Mouse (Mus musculus) erythroblast, embryonic 14.5 days (primary cell): Measurements from ENCODE around the gene Cela3a. TPM values are rescaled to one million over a fixed set of nuclear protein-coding genes. Genes with fewer than 3 reads are reported as not detected.

Source experiments
- H3K27me3 ChIP-seq: 2 replicates; pipeline ENCODE4 v1.6.1; 2012; ENCODE audit warnings: inconsistent platforms; ENCODE audit not compliant: control insufficient read depth
- H3K36me3 ChIP-seq: 2 replicates; pipeline ENCODE4 v1.6.1; 2012; ENCODE audit warnings: mild to moderate bottlenecking, inconsistent platforms; ENCODE audit not compliant: control insufficient read depth
- H3K4me1 ChIP-seq: 2 replicates; pipeline ENCODE4 v1.6.1; 2012; ENCODE audit warnings: inconsistent platforms; ENCODE audit not compliant: control insufficient read depth
- H3K4me3 ChIP-seq: replicated peaks from 2 replicates; pipeline ENCODE3; 2012; ENCODE audit warnings: moderate library complexity, mild to moderate bottlenecking, inconsistent platforms
- H3K9me3 ChIP-seq: 2 replicates; pipeline ENCODE4 v1.6.1; 2012; ENCODE audit warnings: low read length, inconsistent platforms, mixed read lengths; ENCODE audit not compliant: control insufficient read depth
- GATA1 ChIP-seq: IDR thresholded peaks from 2 replicates; pipeline ENCODE4 v1.6.1; 2012; ENCODE audit warnings: low read length, inconsistent platforms, mixed read lengths
- TAL1 ChIP-seq: IDR thresholded peaks from 3 replicates; pipeline ENCODE4 v1.6.1; 2012; ENCODE audit warnings: low read length, inconsistent platforms, mixed read lengths
- polyA plus RNA-seq: library from polyadenylated mRNA; stranded (reverse); fragments of >175 nt; gene quantifications from 2 replicates; pipeline ENCODE4 v1.2.3, GENCODE M21; 2012

Gene Cela3a
- polyA plus RNA-seq, 1 experiment, result not detected

GRCm38 (mm10) chr4:137377526-137378304 lies 31.9 kb downstream of the Cela3a start:
- Histone ChIP-seq H3K4me3 (no peak overlapping the region), H3K9me3 (no peaks in the 10 kb centered on the region), H3K4me1 (peaks cover 21% of the 10 kb centered on the region), H3K27me3 (no peaks in the 10 kb centered on the region), H3K36me3 (peaks cover 2% of the 10 kb centered on the region)
- TF ChIP-seq TAL1 (no peak), GATA1 (no peak)

- peaks cover 2% of the 10 kb centered on the region for H3K36me3 ChIP-seq
- H3K4me3 ChIP-seq, result no peak overlapping the region
- no peaks in the 10 kb centered on the region for H3K9me3 ChIP-seq
- H3K4me1 ChIP-seq, result peaks cover 23% of the 10 kb centered on the region
- H3K27me3 ChIP-seq, result no peaks in the 10 kb centered on the region; the same call in 1 of the 2 replicates
- TF ChIP-seq GATA1, result no peak
- TF ChIP-seq TAL1, result no peak
Observed at GRCm38 (mm10) chr4:137376778-137377177, 32.8 kb downstream of the Cela3a start.

- Histone ChIP-seq H3K9me3 (no peaks in the 10 kb centered on the region), H3K36me3 (peaks cover 2% of the 10 kb centered on the region; the same call in 1 of the 2 replicates), H3K4me1 (peaks cover 16% of the 10 kb centered on the region), H3K4me3 (no peak overlapping the region), H3K27me3 (peaks cover 2% of the 10 kb centered on the region; the same call in 1 of the 2 replicates)
- no peak for TF ChIP-seq GATA1
- no peak for TF ChIP-seq TAL1
Observed at GRCm38 (mm10) chr4:137375314-137376278, 34.0 kb downstream of the Cela3a start.

GRCm38 (mm10) chr4:137373711-137374110 lies 35.9 kb downstream of the Cela3a start:
- Histone ChIP-seq H3K36me3 (no peaks in the 10 kb centered on the region), H3K9me3 (no peaks in the 10 kb centered on the region), H3K4me1 (peaks cover 13% of the 10 kb centered on the region), H3K4me3 (no peak overlapping the region), H3K27me3 (peaks cover 11% of the 10 kb centered on the region; the same call in 1 of the 2 replicates)
- no peak for TF ChIP-seq TAL1
- TF ChIP-seq GATA1, result no peak

- Histone ChIP-seq H3K9me3 (no peaks in the 10 kb centered on the region), H3K4me1 (peaks cover 21% of the 10 kb centered on the region), H3K27me3 (peaks cover 15% of the 10 kb centered on the region), H3K36me3 (no peaks in the 10 kb centered on the region), H3K4me3 (peak overlapping the region; percentile 8)
- TF ChIP-seq GATA1 (no peak), TAL1 (no peak)
Observed at GRCm38 (mm10) chr4:137371596-137372523, 37.7 kb downstream of the Cela3a start.

DNA sequence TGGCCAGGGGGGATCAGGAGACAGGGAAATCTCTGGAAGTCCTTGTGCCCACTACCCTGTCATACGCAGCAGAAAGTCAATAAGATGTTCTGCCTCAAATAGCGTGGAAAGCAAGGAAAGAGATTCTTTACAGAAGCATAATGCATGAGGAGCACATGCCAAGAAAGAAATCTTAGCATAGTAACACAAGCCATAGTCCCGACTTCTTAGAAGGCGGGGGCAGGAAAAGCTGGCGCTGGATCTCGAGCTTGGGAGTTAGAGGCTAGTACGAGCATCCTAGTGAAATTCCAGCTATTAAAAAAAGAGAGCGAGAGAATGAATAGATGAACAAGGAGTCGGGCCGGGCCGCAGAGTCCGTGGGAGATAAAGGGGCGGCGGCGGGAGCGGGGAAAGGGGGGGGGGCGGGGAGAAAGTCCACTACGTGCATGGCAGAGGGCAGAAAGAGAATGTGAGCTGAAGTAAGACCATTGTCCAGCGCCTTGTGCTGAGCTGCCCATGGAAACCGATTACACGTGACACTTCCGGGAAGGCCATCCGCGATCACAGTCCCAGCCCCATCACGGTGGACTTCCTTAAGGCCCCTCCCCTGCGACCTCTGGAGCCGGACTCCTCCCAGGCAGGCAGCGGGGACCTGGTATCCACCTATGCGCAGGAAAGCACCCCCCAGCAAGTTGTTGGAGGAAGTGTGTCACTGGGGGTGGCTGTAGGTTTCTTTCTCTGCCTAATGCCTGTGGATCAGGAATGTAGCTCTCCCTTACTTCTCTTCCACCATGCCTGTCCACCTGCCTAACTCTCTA lies 39.4 kb downstream of the Cela3a start:
- TF ChIP-seq GATA1 (no peak), TAL1 (no peak)
- peaks cover 21% of the 10 kb centered on the region for H3K4me1 ChIP-seq
- H3K27me3 ChIP-seq, result peaks cover 15% of the 10 kb centered on the region
- no peaks in the 10 kb centered on the region for H3K36me3 ChIP-seq
- peak overlapping the region; percentile 52 for H3K4me3 ChIP-seq
- no peaks in the 10 kb centered on the region for H3K9me3 ChIP-seq

DNA sequence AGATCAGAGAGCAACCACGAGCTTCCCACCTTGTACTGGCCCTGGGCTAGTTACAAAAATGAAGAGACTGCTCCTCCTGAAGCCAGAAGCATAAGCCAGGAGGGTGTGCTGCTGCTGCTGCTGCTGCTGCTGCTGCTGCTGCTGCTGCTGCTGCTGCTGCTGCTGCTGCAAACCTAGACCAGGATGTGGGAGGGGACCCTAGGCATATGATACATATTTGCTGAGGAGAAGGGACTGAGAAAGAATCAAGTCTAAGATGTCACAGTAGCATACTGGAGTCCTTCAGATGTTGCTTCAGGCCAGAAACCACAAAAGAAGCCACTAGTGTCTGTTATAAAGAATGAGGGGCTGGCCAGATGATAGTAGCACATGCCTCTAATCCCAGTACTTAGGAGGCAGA lies 41.4 kb downstream of the Cela3a start:
- Histone ChIP-seq H3K36me3 (no peaks in the 10 kb centered on the region), H3K27me3 (peaks cover 18% of the 10 kb centered on the region), H3K9me3 (no peaks in the 10 kb centered on the region), H3K4me1 (peaks cover 19% of the 10 kb centered on the region), H3K4me3 (no peak overlapping the region)
- no peak for TF ChIP-seq GATA1
- no peak for TF ChIP-seq TAL1
